Mouse (Mus musculus): ENCODE data around the gene Bola2.

Gene Bola2

GRCm38 (mm10) chr7:126690737-126691136, 4.5 kb upstream of the Bola2 start:
- no peak for DNase-seq (ENCODE audit: low spot score)

GRCm38 (mm10) chr7:126691676-126692075, 3.5 kb upstream of the Bola2 start:
- no peak for DNase-seq (ENCODE audit: low spot score)

DNA sequence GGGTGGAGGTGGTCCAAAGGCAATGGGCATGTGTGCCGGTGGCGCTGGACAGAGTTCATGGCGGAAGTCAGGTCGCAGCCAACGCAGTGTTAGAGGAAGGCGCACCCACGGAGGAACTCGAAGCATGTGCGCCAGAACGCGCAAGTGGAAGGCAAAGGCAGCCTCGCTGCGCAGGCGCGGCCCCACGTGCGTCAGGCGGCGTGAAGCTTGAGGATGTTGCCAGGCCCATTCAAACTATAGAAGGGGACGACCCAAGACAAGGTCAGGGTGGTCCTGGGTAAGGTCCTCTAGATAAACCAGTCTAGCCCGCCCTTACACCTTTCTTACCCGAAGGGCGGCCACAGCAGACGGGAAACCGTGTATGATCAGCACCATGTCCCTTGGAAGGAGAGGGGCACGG, 2.8 kb upstream of the Bola2 start:
- DNase-seq (ENCODE audit: low spot score), result no peak

DNA sequence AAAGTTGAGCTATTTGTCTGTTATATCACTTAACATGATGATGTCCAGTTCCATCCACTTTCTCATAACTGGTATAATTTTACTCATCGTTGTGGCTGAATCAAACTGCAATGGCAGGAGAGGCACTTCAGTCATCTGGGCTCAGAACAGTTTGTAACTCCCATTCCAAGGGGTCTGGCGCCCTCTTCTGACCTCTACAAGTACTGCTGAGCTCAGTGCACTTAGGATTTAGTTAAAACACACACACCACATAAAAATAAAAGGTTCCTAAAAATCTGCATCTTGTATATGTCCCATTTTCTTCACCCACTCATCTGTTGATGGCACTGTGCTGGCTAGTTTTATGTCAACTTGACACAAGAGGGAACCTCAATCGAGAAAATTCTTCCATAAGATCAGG, 1.9 kb upstream of the Bola2 start:
- DNase-seq (ENCODE audit: low spot score), result peak; percentile 88

- DNase-seq (ENCODE audit: low spot score), result no peak
These were observed 1.4 kb upstream of the Bola2 start for GRCm38 (mm10) chr7:126693781-126694180.

GRCm38 (mm10) chr7:126694441-126695051, 655 bp upstream of the Bola2 start:
- DNase-seq (ENCODE audit: low spot score), result no peak

- peak; percentile 96 for DNase-seq (ENCODE audit: low spot score)
These were observed 518 bp downstream of the Bola2 start, which contains the start of gene Slx1b for GRCm38 (mm10) chr7:126695631-126696207. TSS of gene Slx1b (minus strand) at chr7:126695784.

- no peak for DNase-seq (ENCODE audit: low spot score)
These were observed 1.1 kb downstream of the Bola2 start for GRCm38 (mm10) chr7:126696303-126696702.

- DNase-seq (ENCODE audit: low spot score), result no peak
These were observed 1.7 kb downstream of the Bola2 start for GRCm38 (mm10) chr7:126696886-126697285.

- no peak for DNase-seq (ENCODE audit: low spot score)
These were observed 2.6 kb downstream of the Bola2 start for GRCm38 (mm10) chr7:126697838-126698237.

GRCm38 (mm10) chr7:126700063-126701015, 5.1 kb downstream of the Bola2 start:
- no peak for DNase-seq (ENCODE audit: low spot score)

DNA sequence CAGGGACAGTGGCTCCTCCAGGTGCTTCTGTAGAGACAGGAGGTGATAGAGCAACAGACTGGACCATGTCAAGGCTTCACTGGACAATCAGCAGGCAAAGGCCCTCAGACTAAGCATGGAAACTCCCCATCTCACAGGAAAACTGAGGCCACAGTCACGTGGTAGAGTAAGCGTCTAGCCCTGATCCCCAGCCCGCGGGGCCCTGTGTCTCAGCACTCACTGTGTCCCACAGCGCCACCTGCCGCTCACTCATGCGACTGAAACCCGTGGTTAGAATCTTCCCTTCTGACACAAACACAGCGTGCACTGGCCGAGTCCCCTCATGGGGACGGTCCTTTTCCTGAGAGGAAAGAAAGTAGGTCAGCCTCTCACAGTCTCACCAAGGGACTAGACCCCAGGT, 5.9 kb downstream of the Bola2 start:
- peak; percentile 85 for DNase-seq (ENCODE audit: low spot score)

DNA sequence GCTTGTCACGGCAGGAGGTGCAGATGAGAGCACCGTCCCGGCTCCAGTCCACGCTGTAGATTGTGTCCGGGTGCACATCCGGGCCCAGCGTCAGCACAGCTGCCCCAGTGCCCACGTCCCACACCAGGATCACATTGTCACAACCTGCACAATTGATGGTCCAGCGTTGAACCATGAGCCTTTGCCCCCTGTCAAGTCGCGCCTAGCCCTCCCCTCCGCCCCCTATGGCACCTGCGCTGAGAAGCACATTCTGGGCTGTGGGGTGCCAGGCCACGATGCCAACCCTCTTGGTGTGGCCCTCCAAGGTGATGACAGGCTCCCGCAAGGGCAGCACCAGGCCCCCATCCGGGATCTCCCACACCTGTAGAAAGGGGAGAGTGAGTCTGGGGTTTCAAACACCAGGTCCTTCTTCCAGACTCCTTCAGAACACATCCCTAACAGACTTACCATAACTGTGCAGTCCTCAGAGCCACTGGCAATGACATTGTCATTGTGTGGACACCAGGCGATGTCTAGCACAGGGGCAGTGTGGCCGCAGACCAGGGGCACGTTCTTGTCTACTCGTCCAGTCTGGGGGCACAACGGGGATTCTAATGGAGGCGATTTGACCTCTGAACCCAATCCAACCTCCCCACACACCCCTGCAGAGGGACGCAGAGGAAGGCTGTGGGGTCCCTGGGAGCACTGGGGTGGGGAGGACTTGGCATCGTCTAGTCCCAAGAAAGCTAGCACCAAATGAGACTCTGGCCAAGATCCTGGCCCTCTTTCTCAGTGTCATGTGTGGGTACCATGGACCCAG, 6.6 kb downstream of the Bola2 start:
- no peak for DNase-seq (ENCODE audit: low spot score)

GRCm38 (mm10) chr7:126702358-126702757, 7.2 kb downstream of the Bola2 start:
- no peak for DNase-seq (ENCODE audit: low spot score)

GRCm38 (mm10) chr7:126702861-126703756, 7.9 kb downstream of the Bola2 start:
- DNase-seq (ENCODE audit: low spot score), result no peak

- no peak for DNase-seq (ENCODE audit: low spot score)
These were observed 8.5 kb downstream of the Bola2 start for GRCm38 (mm10) chr7:126703757-126704077.

GRCm38 (mm10) chr7:126704121-126704980, 9.2 kb downstream of the Bola2 start:
- DNase-seq (ENCODE audit: low spot score), result no peak

GRCm38 (mm10) chr7:126707442-126708174, 12.4 kb downstream of the Bola2 start, which contains the start of gene Coro1a:
TSS of gene Coro1a (minus strand) at chr7:126707787.
- DNase-seq (ENCODE audit: low spot score), result no peak

- DNase-seq (ENCODE audit: low spot score), result no peak
These were observed 13.2 kb downstream of the Bola2 start for GRCm38 (mm10) chr7:126708175-126708952.

Data from c-Kit-positive CD71-positive TER-119-positive erythroid progenitor cells, embryonic 14.5 days (primary cell).